Mouse (Mus musculus) hematopoietic stem cell, adult 5-6 weeks (primary cell): ENCODE measurements at regions not wholly inside any gene's neighbourhood (a gene's known extent, or its start where the extent isn't known, plus 50 kb on each side); places are given as distances from the start of the nearest gene placed in this dataset.

Experiments used
- ATAC-seq, 2 experiments: fragments of 125-278 bp in 1 of 2; replicated peaks in 1 of 2; 2 replicates each; pipeline ENCODE4 v1.8.0; 2016 to 2017; ENCODE audit warnings: inconsistent platforms in 2 of 2, mild to moderate bottlenecking in 2 of 2, moderate number of reproducible peaks in 2 of 2, low read depth in 1 of 2, moderate TSS enrichment in 1 of 2; ENCODE audit not compliant: low FRiP score in 2 of 2, poor library complexity in 2 of 2, severe bottlenecking in 2 of 2, insufficient read depth in 1 of 2, low TSS enrichment in 1 of 2

DNA sequence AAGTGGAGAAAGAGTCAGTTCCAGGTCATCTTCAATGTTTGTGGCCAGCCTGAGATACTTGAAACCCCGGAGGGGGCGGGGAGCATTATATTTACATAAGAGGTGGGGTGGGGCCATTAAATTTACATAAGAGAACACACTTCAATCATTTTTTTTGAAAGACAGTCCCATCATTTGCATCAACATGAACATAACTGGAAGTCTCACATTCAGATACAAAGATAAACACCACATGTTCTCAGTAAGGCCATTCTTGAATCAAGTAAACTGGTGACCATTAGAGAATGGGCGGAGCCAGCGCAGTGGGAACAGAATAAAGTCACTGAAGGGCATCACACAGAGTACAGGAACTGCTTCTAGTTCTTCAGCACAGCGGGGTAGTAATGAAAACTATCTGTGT is 137.2 kb downstream of the Atp23 start:
- ATAC-seq: no peak

DNA sequence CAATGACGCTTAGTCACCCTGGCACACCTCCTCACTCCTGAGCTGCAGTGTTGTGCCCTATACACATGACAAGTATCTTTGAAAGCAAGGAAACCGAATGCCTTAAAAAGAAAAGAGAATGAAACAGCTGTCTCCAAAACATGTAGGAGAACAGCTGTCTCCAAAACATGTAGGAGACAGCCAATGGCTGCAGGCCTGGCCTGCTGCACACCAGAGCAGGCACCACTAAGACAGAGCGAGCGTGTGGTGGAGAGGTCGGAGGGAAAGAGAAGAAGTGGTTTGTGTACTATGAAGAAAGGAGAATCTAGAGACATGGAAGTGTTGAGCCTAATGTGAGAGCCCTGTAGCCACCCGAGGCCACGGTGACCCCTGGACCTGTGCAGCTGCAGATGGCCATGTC is 142.5 kb downstream of the Atp23 start:
- ATAC-seq: no peak

DNA sequence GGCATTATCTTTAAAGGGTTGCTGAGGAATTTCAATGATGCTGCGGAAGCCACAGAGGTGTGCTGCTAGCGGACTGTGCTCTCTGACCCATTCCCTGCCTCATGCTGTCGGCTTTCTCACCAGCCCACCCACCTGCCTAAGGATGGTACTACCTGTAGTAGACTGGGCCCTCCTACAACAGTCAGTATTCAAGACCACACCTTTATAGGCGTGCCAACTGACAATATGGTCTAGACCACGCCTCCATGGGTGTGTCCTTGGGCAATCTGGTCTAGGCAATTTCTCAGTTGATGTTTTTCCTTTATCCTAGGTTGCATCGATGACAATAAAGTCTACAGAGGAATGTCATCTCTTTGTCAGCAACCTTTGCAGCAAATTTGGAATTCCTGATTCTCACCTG is 148.0 kb downstream of the Atp23 start:
- 0 out of 4 replicates have a peak, but pooled peaks of 1 of the 2 experiments have one; percentile 12 for ATAC-seq

DNA sequence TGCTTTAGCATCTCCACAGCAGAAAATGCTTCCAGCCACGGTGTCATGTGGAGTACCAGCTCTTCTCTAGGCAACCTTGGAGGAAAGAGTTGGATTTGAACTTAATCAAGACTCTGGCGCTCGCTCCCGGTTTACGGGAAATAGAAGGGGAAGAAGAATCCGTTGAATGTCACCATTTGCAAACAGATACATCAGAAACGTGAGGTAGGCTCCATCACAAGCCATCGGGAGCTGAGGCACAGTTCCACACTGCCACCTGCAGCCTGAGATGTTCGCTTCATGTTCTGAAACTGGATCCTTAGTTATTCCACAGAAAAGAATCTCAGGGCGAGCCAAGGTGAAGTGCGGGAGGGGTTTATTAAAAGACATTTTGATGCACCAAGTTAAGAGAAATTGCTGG is 148.5 kb downstream of the Atp23 start:
- ATAC-seq: no peak

DNA sequence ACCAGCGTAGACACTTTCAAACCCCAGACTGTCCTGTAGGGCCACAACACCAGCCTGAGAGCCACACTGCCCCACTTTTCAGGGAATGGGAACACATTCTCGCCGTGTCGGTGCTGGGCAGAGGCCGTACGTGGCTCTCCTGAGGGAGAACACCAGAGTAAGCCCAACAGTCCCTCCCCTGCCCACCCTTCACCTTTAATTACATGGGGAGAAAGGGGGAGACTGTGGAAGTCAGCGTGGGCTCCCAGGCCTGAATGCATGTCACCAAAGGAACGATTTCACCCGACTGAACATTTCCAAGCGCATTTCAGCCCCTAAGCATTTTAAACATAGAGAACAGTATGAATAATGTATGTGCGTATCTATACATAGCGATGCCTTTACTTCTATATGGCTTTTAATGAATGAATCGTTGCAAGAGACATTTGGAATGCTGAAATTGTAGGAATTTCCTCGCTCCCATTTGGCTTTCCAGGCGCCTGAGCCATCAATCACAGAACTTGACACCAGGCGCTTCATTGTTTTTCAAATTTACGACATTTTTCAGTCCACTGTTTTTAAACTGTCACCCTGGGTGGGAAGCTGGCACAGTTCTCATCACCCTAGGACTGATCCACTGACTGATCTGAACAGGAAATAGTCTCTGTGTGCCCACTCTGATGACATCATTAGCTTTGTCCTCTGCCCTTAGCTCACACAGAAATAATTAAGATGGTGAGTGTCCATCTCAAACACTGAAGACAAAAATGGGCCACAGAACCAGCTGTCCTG is 152.3 kb downstream of the Atp23 start:
- ATAC-seq: no peak

DNA sequence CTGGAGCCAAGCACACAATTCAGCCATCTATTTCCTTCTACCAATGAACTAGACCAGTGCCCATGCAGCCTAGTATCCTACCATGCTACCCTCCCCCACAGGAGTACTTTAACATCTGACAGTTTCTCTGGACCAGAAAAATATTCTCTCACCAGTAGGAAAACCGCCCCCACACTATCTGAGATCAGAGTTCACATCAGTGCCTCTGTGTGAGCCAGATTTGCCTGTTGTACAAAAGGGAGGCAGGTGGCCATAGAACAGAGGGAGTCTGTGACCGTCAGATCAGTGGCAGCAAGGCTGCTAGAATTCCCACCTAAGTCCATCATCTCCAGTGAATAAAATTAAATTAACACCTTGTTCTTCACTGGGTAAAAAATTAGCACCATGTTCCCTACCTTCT is 166.5 kb downstream of the Atp23 start:
- ATAC-seq: no peak

DNA sequence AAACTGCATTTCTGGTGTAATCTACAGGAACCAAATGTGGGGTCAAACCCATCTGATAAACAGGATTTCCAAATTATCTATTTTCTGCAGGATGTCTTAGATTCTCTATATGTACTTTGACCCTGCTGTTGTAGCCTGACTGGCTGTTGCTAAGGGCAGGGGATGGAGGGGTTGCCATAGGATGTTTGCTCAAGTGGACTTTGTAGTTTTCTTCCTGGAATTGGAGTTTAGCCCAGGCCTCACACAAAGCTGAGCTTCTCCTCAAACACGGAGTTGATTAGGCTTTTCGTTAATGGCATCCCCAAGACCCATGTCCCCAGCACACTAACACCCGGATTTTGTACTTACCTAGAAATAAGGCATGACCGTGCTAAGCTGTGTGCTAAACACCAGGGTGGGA is 173.3 kb downstream of the Atp23 start:
- no peak for ATAC-seq

DNA sequence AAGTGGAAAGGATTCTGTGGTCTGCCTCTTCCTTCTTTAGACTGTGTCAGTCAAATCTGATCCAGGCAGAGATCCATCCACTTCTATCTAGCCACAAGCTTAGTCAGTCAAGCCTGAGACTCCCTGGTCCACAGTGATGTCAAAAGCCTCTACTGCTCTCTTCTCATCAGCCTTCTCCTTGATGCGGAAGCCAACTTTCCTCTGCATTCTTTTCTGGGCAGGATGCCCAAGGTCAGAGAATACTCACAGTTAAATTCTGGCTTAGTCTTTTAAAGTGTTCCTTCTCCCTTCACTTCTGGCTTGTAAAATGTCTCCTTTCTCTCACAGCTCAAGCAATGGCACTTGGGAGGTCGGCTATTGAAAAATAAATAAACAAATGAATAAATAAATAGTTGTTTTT is 183.2 kb downstream of the Atp23 start:
- ATAC-seq: no peak

DNA sequence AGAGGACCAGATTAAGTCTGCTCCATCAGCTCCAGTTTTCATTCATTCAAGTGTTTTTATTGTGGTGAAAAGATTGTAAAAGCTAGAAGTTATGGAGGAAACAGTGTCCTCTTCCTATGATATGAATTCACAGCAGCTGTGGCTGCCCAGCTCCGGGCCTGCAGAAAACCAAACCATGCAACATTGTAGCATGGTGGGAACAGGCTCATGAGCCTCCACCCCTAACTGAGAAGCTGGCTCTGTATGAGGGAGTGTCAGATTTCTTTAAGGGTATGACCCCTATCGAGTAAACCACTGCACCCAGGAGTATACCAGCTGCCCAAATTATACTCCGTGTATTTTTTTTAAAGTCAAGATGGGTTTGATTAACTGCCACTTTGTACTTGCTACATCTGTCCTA is 189.4 kb downstream of the Atp23 start:
- no peak for ATAC-seq

DNA sequence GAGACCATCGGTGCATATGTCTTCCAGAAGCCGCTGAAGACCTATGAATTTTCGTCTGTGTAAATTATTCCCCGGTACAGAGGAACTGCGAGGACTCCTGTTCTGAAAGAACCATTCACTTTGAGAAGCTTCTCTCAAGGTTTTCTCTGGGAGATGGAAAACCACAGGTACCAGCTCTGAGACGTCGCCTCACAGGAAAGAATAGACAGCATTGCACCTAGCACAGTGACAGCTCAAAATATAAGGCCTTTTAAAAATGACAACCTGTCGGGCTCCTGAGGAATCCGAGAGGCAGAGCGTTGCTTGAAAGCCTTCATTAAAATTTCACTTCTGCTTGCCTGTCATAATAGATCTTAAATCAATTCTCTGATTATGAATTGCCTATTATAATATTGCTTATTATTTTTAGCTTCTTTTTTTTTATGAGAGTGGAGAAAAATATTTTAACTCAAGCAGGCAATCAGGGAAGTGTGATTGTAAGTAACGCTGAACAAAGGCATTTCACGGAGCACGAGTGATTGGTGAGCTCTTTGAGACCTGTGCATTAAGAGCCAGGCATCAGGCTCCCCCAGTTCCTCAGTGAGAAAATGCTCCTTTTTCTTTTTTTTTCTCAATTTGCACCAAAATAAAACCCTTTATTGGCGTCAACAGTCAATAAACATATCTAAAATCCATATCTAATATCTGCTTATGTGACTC is 191.8 kb downstream of the Atp23 start:
- no peak for ATAC-seq

DNA sequence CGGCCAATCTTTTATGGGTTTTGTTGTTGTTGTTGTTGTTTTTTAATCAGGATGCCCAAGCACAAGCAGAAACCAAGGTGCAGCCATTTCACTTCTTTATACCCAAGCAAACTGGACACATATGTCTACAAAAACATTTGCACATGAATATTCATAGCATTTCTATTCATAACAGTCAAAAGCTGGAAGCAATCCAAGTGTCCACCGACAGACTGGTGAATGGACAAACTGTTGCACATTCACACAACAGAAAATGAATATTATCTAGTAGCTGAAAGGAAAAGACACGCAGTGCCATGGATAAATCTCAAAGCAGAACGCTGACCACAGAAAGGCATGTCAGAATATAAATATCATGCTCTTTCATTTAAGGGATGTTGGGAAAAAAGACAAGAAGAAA is 192.4 kb downstream of the Atp23 start:
- no peak for ATAC-seq

DNA sequence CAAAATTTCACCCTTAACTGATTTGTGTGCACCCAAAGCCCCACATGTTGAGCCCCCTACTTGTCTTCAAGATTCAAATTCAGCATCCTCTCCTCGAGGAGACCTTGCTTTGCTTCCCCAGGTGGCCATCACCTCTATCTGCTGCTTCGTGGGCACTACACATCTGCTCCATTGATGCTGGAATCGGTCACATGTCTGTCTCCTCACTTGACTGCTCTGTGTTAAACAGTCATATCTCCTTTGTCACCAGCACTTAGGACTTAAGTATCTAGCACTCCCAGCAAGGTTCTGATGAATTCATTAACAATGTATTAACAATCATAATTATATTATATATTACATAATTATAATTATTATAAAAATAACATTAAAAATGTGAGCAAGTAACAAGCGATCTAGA is 192.9 kb downstream of the Atp23 start:
- no peak for ATAC-seq

DNA sequence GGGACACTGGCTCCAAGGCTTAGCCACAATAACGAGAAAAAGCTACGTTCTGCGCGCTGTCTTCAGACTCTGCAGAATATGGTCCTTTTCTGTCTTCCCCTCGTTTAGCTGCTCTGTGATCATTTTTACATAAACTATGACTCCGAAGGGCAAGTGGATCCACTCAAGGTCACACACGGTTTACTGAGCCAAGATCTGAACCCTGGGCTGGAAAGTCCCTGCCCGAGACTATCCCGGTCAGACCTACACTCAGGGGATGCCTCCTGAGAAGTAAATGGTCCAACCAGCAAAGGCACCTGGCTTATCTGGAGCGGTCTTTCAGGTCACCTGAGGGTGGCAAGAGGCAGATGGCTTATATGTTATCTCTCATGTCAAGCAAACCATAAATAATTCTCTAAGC is 204.1 kb downstream of the Atp23 start:
- no peak for ATAC-seq

DNA sequence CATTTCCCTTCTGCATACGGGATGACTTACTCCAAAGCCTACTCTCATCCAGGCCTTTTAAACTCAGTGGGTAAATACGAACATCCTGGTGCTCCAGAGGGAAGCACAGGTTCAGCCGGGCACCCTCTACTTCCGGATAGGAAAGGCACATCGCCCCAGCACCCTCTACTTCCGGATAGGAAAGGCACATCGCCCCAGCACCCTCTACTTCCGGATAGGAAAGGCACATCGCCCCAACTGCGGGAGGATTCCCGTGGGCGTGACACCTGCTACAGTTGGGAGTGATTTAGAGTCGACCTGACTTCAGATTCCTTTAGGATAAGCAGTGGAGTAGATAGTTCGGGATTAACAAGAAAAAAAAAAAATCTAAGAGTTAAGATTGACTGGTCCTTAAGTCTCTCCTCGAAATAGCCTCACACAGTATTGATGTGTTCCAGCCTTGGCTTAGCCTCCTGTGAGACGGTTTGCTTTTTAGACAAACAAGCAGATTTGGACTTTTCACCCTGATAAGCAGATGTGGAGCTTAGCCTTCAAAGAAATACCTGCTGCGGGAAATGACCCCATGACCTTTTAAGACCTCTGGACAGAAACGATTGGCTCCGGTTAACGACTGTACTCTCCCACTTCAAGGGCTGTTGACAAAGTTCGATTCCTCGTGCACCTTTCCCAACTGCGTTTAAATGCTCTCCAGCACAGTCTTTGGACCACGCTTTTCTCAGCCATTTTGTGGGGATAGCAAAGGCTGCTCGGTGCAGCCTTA is 210.1 kb downstream of the Atp23 start:
- ATAC-seq: no peak

DNA sequence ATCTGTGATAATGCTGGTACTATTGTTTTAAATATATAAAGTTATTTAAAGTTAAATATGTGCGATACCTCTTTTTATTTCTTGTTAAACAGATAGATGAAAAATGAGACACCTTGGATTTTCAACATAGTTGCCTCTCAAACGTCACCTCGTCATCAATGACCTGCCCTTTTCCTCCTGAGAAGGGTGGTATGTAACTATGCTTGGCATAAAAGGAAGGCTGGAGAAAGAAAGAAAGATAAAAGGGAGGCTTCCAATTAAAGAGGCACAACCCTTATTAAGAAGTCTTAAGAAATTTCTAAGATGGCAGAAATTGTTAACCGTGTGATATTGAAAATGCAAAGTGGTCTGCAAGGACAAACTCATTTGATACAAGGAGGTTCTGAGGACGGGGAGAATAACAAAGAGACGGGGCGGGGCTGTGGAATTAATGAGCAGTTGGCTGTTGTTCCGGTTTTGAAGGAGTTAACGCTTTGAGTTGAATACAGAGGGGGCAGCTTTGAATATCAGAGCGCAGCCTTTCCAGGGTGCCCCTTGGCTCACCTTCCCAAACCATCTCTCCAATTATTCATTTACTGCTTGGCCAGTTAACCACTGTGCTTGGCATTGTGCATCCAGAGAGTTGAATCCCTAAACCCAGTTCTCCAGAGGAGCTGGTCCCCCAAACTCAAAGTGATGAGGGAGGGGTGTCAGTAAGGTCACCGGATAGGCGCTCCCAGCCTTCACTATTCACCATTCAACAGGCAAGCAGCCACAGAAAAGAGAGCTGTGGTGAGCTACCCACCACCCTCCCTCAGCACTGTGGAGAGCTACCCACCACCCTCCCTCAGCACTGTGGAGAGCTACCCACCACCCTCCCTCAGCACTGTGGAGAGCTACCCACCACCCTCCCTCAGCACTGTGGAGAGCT is 220.6 kb downstream of the Atp23 start:
- no peak for ATAC-seq

DNA sequence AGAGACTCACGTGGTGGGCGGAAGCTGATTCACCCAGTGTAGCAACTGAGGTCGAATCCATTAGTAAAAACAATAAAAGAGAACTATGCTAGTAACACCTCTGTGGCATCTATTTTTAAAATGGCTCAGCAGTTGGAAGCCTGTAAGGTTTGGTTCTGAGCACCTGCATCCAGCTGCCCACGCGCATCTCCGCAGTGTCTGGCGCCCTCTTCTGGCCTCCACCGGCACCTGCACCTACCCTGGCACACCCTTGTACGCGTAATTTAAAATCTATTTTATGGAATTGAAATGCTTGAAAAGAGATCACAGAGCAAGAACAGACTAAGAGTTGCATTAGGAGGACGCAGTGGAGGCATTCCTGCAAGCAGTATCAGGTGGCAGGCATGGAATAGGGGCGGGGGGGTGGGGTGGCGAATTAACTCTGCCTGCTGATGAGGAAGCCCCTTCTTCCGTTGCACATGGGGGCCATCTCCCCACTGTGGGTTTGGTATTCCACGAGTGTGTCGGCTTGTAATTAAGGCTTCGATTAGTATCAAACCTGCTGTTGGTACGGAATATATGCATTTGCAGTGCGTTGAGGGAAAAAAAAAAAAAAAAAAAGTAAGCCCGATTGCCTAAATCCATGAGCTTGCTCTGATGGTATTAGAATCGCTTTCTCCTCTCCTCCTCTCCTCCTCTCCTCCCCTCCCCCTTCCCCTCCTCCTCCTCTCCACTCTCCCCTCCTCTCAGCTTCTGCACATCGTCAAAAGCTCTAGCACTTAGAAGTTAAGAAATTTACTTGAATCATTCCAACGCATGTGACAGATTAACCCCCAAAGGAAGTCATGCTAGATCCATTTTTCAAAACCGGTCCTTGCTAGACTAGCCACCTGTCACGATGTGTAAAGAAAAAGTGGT is 221.7 kb downstream of the Atp23 start:
- no peak for ATAC-seq

DNA sequence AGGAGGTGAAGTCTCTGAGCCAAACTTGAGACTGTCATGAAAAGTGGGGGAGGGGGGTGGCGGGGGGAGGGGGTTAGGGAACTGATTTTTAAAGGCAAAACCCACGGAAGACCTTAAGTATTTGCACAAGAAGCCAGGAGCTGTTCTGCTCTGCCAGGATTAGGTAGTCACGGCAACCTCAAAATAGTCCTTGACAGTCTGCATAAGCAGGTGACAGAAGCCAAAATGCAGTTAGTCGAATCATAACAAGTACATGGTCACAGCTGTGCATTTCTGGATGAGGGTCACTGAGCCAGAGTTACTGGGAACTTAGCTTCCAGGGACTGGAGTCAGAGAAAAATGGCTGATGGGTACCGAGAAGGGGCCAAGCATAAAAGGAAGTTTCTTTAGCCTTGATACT is 227.7 kb downstream of the Atp23 start:
- no peak for ATAC-seq
